Mouse (Mus musculus) CH12.LX (cell line): ENCODE data around the gene Gm44973. TPM values are rescaled to one million over a fixed set of nuclear protein-coding genes. Genes with fewer than 3 reads are reported as not detected.

Source experiments
- DNase-seq: peaks from one replicate; pipeline ENCODE4 v3.0.0-alpha.2; 2013; ENCODE audit errors: extremely low read depth
- H3K27ac ChIP-seq: 2 replicates; pipeline ENCODE4 v1.5.1; 2012; ENCODE audit warnings: low read depth, mild to moderate bottlenecking, control low read depth, moderate library complexity; ENCODE audit not compliant: insufficient read depth
- H3K27me3 ChIP-seq: replicated peaks from 2 replicates; pipeline ENCODE3; 2012; ENCODE audit warnings: inconsistent platforms
- H3K36me3 ChIP-seq, 2 experiments: replicated peaks in 1 of 2; 2 replicates each; pipeline versions ENCODE3 to v1.6.1; 2012; ENCODE audit warnings: inconsistent platforms in 1 of 2, low read length in 1 of 2, mild to moderate bottlenecking in 1 of 2, mixed read lengths in 1 of 2, moderate library complexity in 1 of 2; ENCODE audit not compliant: control insufficient read depth in 1 of 2, insufficient read depth in 1 of 2
- H3K4me1 ChIP-seq, 2 experiments: 2 replicates each; pipeline ENCODE4 v1.6.1; 2012; ENCODE audit warnings: inconsistent platforms in 1 of 2, moderate library complexity in 1 of 2; ENCODE audit not compliant: insufficient read depth in 2 of 2, control insufficient read depth in 1 of 2
- H3K4me2 ChIP-seq: 2 replicates; pipeline ENCODE4 v1.6.1; 2012; ENCODE audit warnings: low read depth, mild to moderate bottlenecking, control low read depth; ENCODE audit not compliant: poor library complexity, insufficient read depth, severe bottlenecking
- H3K4me3 ChIP-seq, 3 experiments: fragments of 150-350 bp in 1 of 3; sonication (generic) in 1 of 3; replicated peaks in 1 of 3; 2 replicates each; pipeline versions ENCODE3 to v1.5.1; 2011 to 2012; ENCODE audit warnings: low read depth in 2 of 3, low read length in 2 of 3, mild to moderate bottlenecking in 2 of 3, moderate library complexity in 2 of 3, control low read depth in 1 of 3, improper control_type of control experiment in 1 of 3, inconsistent platforms in 1 of 3, mixed read lengths in 1 of 3; ENCODE audit not compliant: poor library complexity in 1 of 3
- H3K79me2 ChIP-seq: replicated peaks from 2 replicates; pipeline ENCODE4 v1.6.1; 2012; ENCODE audit warnings: mild to moderate bottlenecking, moderate library complexity; ENCODE audit not compliant: control insufficient read depth, poor library complexity, insufficient read depth, severe bottlenecking; ENCODE audit errors: extremely low read depth
- H3K9ac ChIP-seq: 2 replicates; pipeline ENCODE4 v1.6.1; 2012; ENCODE audit warnings: low read depth, mild to moderate bottlenecking, control low read depth, moderate library complexity; ENCODE audit not compliant: insufficient read depth
- H3K9me3 ChIP-seq: replicated peaks from 2 replicates; pipeline ENCODE3; 2012; ENCODE audit warnings: low read length, inconsistent platforms, mixed read lengths
- BHLHE40 ChIP-seq: IDR thresholded peaks from 2 replicates; pipeline ENCODE4 v1.6.1; 2011; ENCODE audit warnings: mild to moderate bottlenecking, low read depth, low read length, improper control_type of control experiment
- CHD1 ChIP-seq: IDR thresholded peaks from 2 replicates; pipeline ENCODE4 v1.6.1; 2012; ENCODE audit warnings: low read depth, low read length, improper control_type of control experiment, inconsistent platforms
- CHD2 ChIP-seq: IDR thresholded peaks from 2 replicates; pipeline ENCODE4 v1.6.1; 2011; ENCODE audit warnings: low read length, improper control_type of control experiment
- CTCF ChIP-seq, 2 experiments: IDR thresholded peaks in 1 of 2; conservative IDR thresholded peaks in 1 of 2; 2 replicates each; pipeline ENCODE4 v1.5.1; 2011 to 2012; ENCODE audit warnings: low read depth in 2 of 2, low read length in 2 of 2, improper control_type of control experiment in 1 of 2, inconsistent platforms in 1 of 2, mild to moderate bottlenecking in 1 of 2, moderate library complexity in 1 of 2
- E2F4 ChIP-seq: IDR thresholded peaks from 2 replicates; pipeline ENCODE4 v1.6.1; 2011; ENCODE audit warnings: low read depth, low read length, improper control_type of control experiment; ENCODE audit not compliant: insufficient replicate concordance
- HCFC1 ChIP-seq: IDR thresholded peaks from 2 replicates; pipeline ENCODE4 v1.6.1; 2012; ENCODE audit warnings: low read depth, mild to moderate bottlenecking, inconsistent platforms, low read length, improper control_type of control experiment
- IRF4 ChIP-seq: IDR thresholded peaks from 2 replicates; pipeline ENCODE4 v1.6.1; 2014; ENCODE audit warnings: low read depth, mild to moderate bottlenecking, inconsistent platforms, low read length, improper control_type of control experiment
- JUND ChIP-seq: conservative IDR thresholded peaks from 2 replicates; pipeline ENCODE4 v1.6.1; 2011; ENCODE audit warnings: low read depth, low read length, improper control_type of control experiment
- MAFK ChIP-seq: IDR thresholded peaks from 2 replicates; pipeline ENCODE4 v1.6.1; 2011; ENCODE audit warnings: low read length, improper control_type of control experiment; ENCODE audit not compliant: insufficient replicate concordance
- MAX ChIP-seq: IDR thresholded peaks from 2 replicates; pipeline ENCODE4 v1.6.1; 2011; ENCODE audit warnings: low read length, improper control_type of control experiment
- MAZ ChIP-seq: IDR thresholded peaks from 2 replicates; pipeline ENCODE4 v1.6.1; 2012; ENCODE audit warnings: low read depth, mild to moderate bottlenecking, inconsistent platforms, low read length, improper control_type of control experiment, moderate library complexity
- MYC ChIP-seq: IDR thresholded peaks from 2 replicates; pipeline ENCODE4 v1.6.1; 2011; ENCODE audit warnings: low read depth, mild to moderate bottlenecking, improper control_type of control experiment, low read length
- NELFE ChIP-seq: IDR thresholded peaks from 2 replicates; pipeline ENCODE4 v1.6.1; 2011; ENCODE audit warnings: low read depth, low read length, improper control_type of control experiment
- NRF1 ChIP-seq: IDR thresholded peaks from 2 replicates; pipeline ENCODE4 v1.6.1; 2014; ENCODE audit warnings: low read depth, mild to moderate bottlenecking, inconsistent platforms, low read length, improper control_type of control experiment, moderate library complexity
- POLR2A ChIP-seq: IDR thresholded peaks from 2 replicates; pipeline ENCODE4 v1.6.1; 2011; ENCODE audit warnings: low read depth, mild to moderate bottlenecking, improper control_type of control experiment, low read length
- POLR2AphosphoS2 ChIP-seq: IDR thresholded peaks from 2 replicates; pipeline ENCODE4 v1.6.1; 2011; ENCODE audit warnings: low read depth, low read length, improper control_type of control experiment
- RAD21 ChIP-seq: IDR thresholded peaks from 2 replicates; pipeline ENCODE4 v1.6.1; 2011; ENCODE audit warnings: low read depth, mild to moderate bottlenecking, low read length, improper control_type of control experiment, moderate library complexity
- SIN3A ChIP-seq: IDR thresholded peaks from 2 replicates; pipeline ENCODE4 v1.6.1; 2012; ENCODE audit warnings: low read length, improper control_type of control experiment, inconsistent platforms
- SMC3 ChIP-seq: IDR thresholded peaks from 2 replicates; pipeline ENCODE4 v1.6.1; 2011; ENCODE audit warnings: low read depth, low read length, improper control_type of control experiment
- TCF12 ChIP-seq: IDR thresholded peaks from 2 replicates; pipeline ENCODE4 v1.6.1; 2014; ENCODE audit warnings: low read depth, mild to moderate bottlenecking, inconsistent platforms, low read length, improper control_type of control experiment
- USF2 ChIP-seq: conservative IDR thresholded peaks from 2 replicates; pipeline ENCODE4 v1.6.1; 2011; ENCODE audit warnings: low read depth, low read length, improper control_type of control experiment
- ZC3H11A ChIP-seq: IDR thresholded peaks from 2 replicates; pipeline ENCODE4 v1.6.1; 2012; ENCODE audit warnings: low read depth, mild to moderate bottlenecking, inconsistent platforms, low read length, improper control_type of control experiment
- ZKSCAN1 ChIP-seq: IDR thresholded peaks from 2 replicates; pipeline ENCODE4 v1.6.1; 2012; ENCODE audit warnings: low read depth, inconsistent platforms, low read length, improper control_type of control experiment, borderline replicate concordance
- ZMIZ1 ChIP-seq: IDR thresholded peaks from 2 replicates; pipeline ENCODE4 v1.6.1; 2012; ENCODE audit warnings: low read depth, mild to moderate bottlenecking, inconsistent platforms, low read length, improper control_type of control experiment
- dilution Hi-C: fragments of 300-500 bp; cut with MboI; formaldehyde crosslinking; loops from 2 replicates; pipeline ENCODE4 v1.14.3; 2020; ENCODE audit warnings: low sequenced_read_pairs; ENCODE audit not compliant: extremely low pct_unique_long_range_greater_than_20kb, extremely low pct_ligation_motif_present
- in situ Hi-C: fragments of 300-500 bp; cut with MboI; formaldehyde crosslinking; loops from 3 replicates; pipeline ENCODE4 v1.14.3; 2019; ENCODE audit warnings: low sequenced_read_pairs, low pct_ligation_motif_present, low pct_unique_long_range_greater_than_20kb, mixed read lengths
- polyA plus RNA-seq: library from polyadenylated mRNA; unstranded; fragments of >175 nt; gene quantifications from 2 replicates; pipeline ENCODE4 v1.2.1, GENCODE M21; 2012; ENCODE audit warnings: low read depth; ENCODE audit not compliant: insufficient read length
- total RNA-seq, 2 experiments: library from RNA; depleted of rRNA; stranded (reverse); fragments of 300-350 nt in 1 of 2; fragments of >200 nt in 1 of 2; gene quantifications; 2 replicates each; pipeline ENCODE4 v1.2.3; 2012 to 2014

Gm44973 gene
- total and polyA plus RNA-seq, 3 experiments = 1.3 to 6.3 TPM; not detected in 1

DNA sequence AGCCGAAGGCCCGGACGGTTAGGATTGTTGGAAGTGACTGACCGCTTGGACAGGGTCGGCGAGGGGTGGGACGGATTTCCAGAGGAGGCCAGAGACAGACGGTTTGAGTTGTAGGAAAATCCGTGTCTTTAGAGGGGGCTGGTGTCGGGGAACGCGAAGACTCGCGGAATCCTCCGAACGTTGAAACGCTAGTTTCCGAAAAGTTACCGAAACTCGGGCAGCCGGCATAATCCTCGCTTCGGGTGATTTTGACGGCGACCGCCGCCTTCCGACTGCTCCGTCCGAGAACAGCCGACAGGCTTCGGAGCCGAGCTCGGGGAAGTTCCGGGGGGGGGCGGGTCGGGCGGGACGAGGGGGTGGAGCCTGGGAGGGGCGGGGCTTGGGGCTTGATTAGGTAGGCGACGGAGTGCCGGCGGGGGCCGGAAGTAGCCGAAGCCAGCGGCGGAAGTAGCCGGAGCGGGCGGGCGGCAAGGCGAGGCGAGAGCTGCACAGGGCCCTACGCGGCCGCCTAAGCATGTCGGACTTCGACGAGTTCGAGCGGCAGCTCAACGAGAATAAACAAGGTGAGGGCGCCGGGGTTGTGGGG is 46.6 kb downstream of the Gm44973 start, which contains the start of gene U2af2:
TSS of gene U2af2 (plus strand) at position 370 of the 586 bp plus-strand sequence.
- H3K4me3 ChIP-seq = peak within 1 kb of the TSS; percentile 67 to 90 (median 73)
- dilution Hi-C loops = no loop called here
- in situ Hi-C loops = loop anchor here (5.0 kb wide), 1 partner anchor 65 kb away; the partner anchor contains the start of gene Rasl2-9
- TF ChIP-seq ZKSCAN1 = no peak
- TF ChIP-seq MAZ = peak; percentile 53
- no peak for TF ChIP-seq MAX
- no peak for TF ChIP-seq USF2
- TF ChIP-seq TCF12 = peak; percentile 43
- no peak for TF ChIP-seq JUND
- no peak for TF ChIP-seq SMC3
- TF ChIP-seq NELFE = peak; percentile 73
- 0 out of 2 replicates have a peak, but pooled peaks have one; percentile 81 for TF ChIP-seq POLR2AphosphoS2
- peak; percentile 82 for TF ChIP-seq ZMIZ1
- TF ChIP-seq CHD1 = no peak; the same call in 1 of the 2 replicates
- no peak for TF ChIP-seq CTCF (conservative IDR thresholded peaks at IDR 0.05 in 1 of 2, IDR thresholded peaks at IDR 0.05 in 1 of 2; ENCODE audit: low read depth in 2 of 2, low read length in 2 of 2)
- TF ChIP-seq POLR2A = peak; percentile 72
- TF ChIP-seq CHD2 = no peak
- TF ChIP-seq BHLHE40 = no peak
- TF ChIP-seq MAFK = no peak
- no peak; the same call in 1 of the 2 replicates for TF ChIP-seq SIN3A
- TF ChIP-seq MYC = no peak
- no peak for TF ChIP-seq E2F4
- TF ChIP-seq HCFC1 = no peak
- TF ChIP-seq RAD21 = no peak
- no peak for TF ChIP-seq ZC3H11A
- no peak for TF ChIP-seq IRF4
- TF ChIP-seq NRF1 = no peak
- TF ChIP-seq, all 38 proteins: peak for 6
- H3K27me3 ChIP-seq = no peaks in the 10 kb centered on the region
- H3K4me2 ChIP-seq = peak within 1 kb of the TSS; percentile 80; the same call in 1 of the 2 replicates
- peaks cover 42% of the 10 kb centered on the region for H3K79me2 ChIP-seq
- H3K36me3 ChIP-seq = peaks cover 11 to 30% of the 10 kb centered on the region in 2 experiments
- H3K9ac ChIP-seq = peak within 1 kb of the TSS; percentile 99
- H3K9me3 ChIP-seq = no peaks in the 10 kb centered on the region
- peaks cover 2 to 54% of the 10 kb centered on the region in 2 experiments; a peak in 3 of 4 replicates for H3K4me1 ChIP-seq
- peak within 1 kb of the TSS; percentile 90 for H3K27ac ChIP-seq
- DNase-seq = peak; percentile 85
